Mouse (Mus musculus) CH12.LX (cell line): Measurements from ENCODE around the gene Tbx6.

Experiments
- CHD1 ChIP-seq: IDR thresholded peaks from 2 replicates; pipeline ENCODE4 v1.6.1; 2012; ENCODE audit warnings: low read depth, low read length, improper control_type of control experiment, inconsistent platforms
- CTCF ChIP-seq, 2 experiments: IDR thresholded peaks in 1 of 2; conservative IDR thresholded peaks in 1 of 2; 2 replicates each; pipeline ENCODE4 v1.5.1; 2011 to 2012; ENCODE audit warnings: low read depth in 2 of 2, low read length in 2 of 2, improper control_type of control experiment in 1 of 2, inconsistent platforms in 1 of 2, mild to moderate bottlenecking in 1 of 2, moderate library complexity in 1 of 2
- ELF1 ChIP-seq: IDR thresholded peaks from 2 replicates; pipeline ENCODE4 v1.6.1; 2014; ENCODE audit warnings: low read depth, mild to moderate bottlenecking, inconsistent platforms, low read length, improper control_type of control experiment
- GABPA ChIP-seq: IDR thresholded peaks from 2 replicates; pipeline ENCODE4 v1.6.1; 2012; ENCODE audit warnings: low read depth, low read length, improper control_type of control experiment, inconsistent platforms; ENCODE audit not compliant: insufficient replicate concordance
- MAFK ChIP-seq: IDR thresholded peaks from 2 replicates; pipeline ENCODE4 v1.6.1; 2011; ENCODE audit warnings: low read length, improper control_type of control experiment; ENCODE audit not compliant: insufficient replicate concordance
- MYC ChIP-seq: IDR thresholded peaks from 2 replicates; pipeline ENCODE4 v1.6.1; 2011; ENCODE audit warnings: low read depth, mild to moderate bottlenecking, improper control_type of control experiment, low read length
- POLR2AphosphoS2 ChIP-seq: IDR thresholded peaks from 2 replicates; pipeline ENCODE4 v1.6.1; 2011; ENCODE audit warnings: low read depth, low read length, improper control_type of control experiment

GRCm38 (mm10) chr7:126815726-126816222 is 34.5 kb downstream of the Tbx6 start:
- TF ChIP-seq CHD1 (no peak), CTCF (conservative IDR thresholded peaks at IDR 0.05 in 1 of 2, IDR thresholded peaks at IDR 0.05 in 1 of 2; ENCODE audit: low read depth in 2 of 2, low read length in 2 of 2) (no peak), GABPA (no peak), POLR2AphosphoS2 (no peak), MAFK (no peak), ELF1 (no peak), MYC (no peak)
